Mouse (Mus musculus): ENCODE measurements around the gene Dyrk1a. TPM values are rescaled to one million over a fixed set of nuclear protein-coding genes. Genes with fewer than 3 reads are reported as not detected.

Gene Dyrk1a
- polyA plus RNA-seq, 1 experiment from 2014 or later: 12.7 TPM

- no peak for ATAC-seq
- H3K27ac ChIP-seq: no peak overlapping the region
- H3K4me1 ChIP-seq: no peaks in the 10 kb centered on the region
- no peak overlapping the region for H3K4me3 ChIP-seq
- H3K36me3 ChIP-seq (ENCODE audit: poor library complexity, severe bottlenecking): no peaks in the 10 kb centered on the region
- 73% methylated on average over 9 of the region's 9 CpGs for WGBS
- H3K27me3 ChIP-seq: no peaks in the 10 kb centered on the region
- no peak overlapping the region for H3K9ac ChIP-seq
- no peaks in the 10 kb centered on the region for H3K9me3 ChIP-seq (replicated peaks)
- H3K4me2 ChIP-seq: no peak overlapping the region
Measured at GRCm38 (mm10) chr16:94537159-94537527, 32.7 kb upstream of the Dyrk1a start.

DNA sequence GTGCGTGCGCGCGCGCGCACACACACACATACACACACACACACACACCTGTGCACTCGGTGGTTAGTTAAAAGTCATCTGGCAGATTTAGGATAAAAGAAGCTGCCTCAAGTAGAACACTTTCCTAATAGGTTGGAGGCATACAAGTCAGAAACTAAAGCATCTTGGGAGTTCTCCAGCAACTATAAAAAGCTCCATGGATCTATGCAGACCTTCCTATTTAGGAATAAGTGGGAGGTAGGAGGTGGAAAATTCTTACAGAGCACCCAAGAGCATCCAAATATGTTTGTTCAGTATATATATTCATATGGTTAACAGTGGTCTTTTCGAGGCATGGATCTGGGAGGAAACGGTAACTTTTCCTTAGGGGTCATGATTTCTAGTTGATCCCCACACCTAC lies 29.7 kb upstream of the Dyrk1a start:
- ATAC-seq: no peak
- Histone ChIP-seq H3K9ac (no peak overlapping the region), H3K36me3 (ENCODE audit: poor library complexity, severe bottlenecking) (no peaks in the 10 kb centered on the region), H3K4me2 (no peak overlapping the region), H3K4me1 (no peaks in the 10 kb centered on the region), H3K27me3 (no peaks in the 10 kb centered on the region), H3K9me3 (replicated peaks) (no peaks in the 10 kb centered on the region), H3K27ac (no peak overlapping the region), H3K4me3 (no peak overlapping the region)
- WGBS: 98% methylated on average over 9 of the region's 9 CpGs

DNA sequence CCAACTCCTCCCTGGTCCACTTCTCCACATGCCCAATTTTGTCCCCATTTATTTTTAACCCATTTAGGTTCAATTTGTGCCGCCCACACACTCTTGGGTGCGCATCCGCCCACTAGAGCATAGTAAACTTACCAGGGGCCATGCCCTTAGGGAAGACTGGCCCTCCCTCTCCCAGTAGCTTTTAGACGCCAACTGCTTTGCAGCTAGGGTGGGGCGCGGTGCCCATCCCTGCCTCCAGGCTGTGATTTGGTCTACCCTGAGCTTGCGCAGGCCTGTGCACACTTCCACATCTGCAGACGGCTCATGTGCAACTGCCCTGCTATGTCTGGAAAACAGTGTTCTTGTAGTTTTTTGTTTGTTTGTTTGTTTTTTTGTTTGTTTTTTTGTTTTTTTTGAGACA lies 26.9 kb upstream of the Dyrk1a start:
- Histone ChIP-seq H3K27ac (no peak overlapping the region), H3K4me1 (no peaks in the 10 kb centered on the region), H3K36me3 (ENCODE audit: poor library complexity, severe bottlenecking) (no peaks in the 10 kb centered on the region), H3K4me2 (no peak overlapping the region), H3K4me3 (no peak overlapping the region), H3K9ac (no peak overlapping the region), H3K27me3 (no peaks in the 10 kb centered on the region), H3K9me3 (replicated peaks) (no peaks in the 10 kb centered on the region)
- ATAC-seq: no peak
- WGBS: 90% methylated on average over 8 of the region's 8 CpGs

DNA sequence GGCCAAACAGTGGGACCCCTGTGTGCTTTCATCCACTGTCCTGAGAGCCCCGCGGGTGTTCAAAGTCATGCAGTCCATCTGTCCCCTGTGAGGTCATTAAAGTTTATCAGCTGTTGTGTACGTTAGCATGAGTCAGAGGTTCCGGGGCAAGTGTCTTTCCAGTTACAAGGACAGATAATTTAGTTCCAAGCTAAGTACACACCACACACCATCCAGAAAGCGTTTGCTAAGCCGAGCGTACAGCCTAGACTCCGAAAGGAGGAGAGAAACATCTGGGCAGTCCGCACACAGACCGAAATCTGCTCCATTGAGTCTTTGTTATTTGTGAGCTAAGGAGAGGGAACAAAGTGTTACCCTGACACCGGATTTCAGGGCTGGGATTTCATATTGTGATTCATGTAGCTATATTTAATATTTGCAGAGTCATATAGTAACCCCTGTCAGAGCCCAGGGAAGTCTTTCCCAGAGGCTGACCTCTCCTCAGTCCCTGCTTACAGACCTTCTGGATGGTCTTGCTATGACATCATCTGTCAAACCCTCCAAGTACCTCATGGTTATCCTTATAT lies 25.2 kb upstream of the Dyrk1a start:
- Histone ChIP-seq H3K9ac (no peak overlapping the region), H3K36me3 (ENCODE audit: poor library complexity, severe bottlenecking) (no peaks in the 10 kb centered on the region), H3K4me1 (no peaks in the 10 kb centered on the region), H3K4me3 (no peak overlapping the region), H3K27me3 (no peaks in the 10 kb centered on the region), H3K9me3 (replicated peaks) (no peaks in the 10 kb centered on the region), H3K4me2 (no peak overlapping the region), H3K27ac (no peak overlapping the region)
- no peak for ATAC-seq
- WGBS: 71% methylated on average over 11 of the region's 11 CpGs

DNA sequence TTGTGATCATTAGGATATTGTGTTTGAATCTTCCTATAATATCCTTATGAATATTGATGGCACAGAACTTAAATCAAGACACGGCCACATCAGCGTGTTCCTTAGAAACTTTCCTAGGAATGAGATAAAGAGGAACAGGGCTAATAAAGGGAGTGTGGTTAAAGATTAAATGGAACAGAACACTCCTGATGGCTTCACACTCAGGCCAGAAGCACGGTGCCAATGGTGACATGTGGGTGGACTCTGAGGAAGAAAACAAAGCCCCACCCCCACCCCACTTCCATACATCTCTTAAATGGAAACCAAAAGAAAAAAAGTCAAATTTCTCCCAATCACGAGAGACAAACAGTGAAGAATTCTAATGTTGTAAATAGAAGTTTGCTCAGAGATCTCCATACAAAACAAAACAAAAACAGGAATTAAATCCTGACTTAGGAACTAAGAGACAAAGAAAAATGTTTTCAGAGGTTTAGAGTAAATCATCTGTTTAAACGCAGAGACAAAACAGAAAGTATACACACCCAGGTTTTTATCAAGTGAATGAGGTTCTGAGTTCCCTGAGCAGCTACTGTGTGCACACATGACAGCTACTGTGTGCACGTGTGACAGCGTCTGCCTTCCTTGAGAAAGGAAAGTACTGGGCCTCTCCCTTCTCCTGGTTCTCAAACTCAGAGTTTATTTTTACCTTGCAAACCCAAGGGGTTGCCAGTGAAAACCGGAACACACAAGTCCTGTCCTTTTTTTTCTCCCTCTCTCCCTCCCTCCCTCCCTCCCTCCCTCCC lies 23.8 kb upstream of the Dyrk1a start:
- Histone ChIP-seq H3K4me3 (no peak overlapping the region), H3K9me3 (replicated peaks) (no peaks in the 10 kb centered on the region), H3K4me2 (no peak overlapping the region), H3K4me1 (no peaks in the 10 kb centered on the region), H3K9ac (no peak overlapping the region), H3K27ac (no peak overlapping the region), H3K27me3 (no peaks in the 10 kb centered on the region), H3K36me3 (ENCODE audit: poor library complexity, severe bottlenecking) (no peaks in the 10 kb centered on the region)
- no peak for ATAC-seq
- 68% methylated on average over 8 of the region's 8 CpGs for WGBS

- Histone ChIP-seq H3K4me2 (no peak overlapping the region), H3K9ac (no peak overlapping the region), H3K27me3 (no peaks in the 10 kb centered on the region), H3K4me3 (no peak overlapping the region), H3K4me1 (no peaks in the 10 kb centered on the region), H3K27ac (no peak overlapping the region), H3K9me3 (replicated peaks) (no peaks in the 10 kb centered on the region; the same call in 1 of the 2 replicates), H3K36me3 (ENCODE audit: poor library complexity, severe bottlenecking) (no peaks in the 10 kb centered on the region)
- WGBS: 83% methylated on average over 10 of the region's 10 CpGs
- no peak for ATAC-seq
Measured at GRCm38 (mm10) chr16:94549813-94550212, 20.0 kb upstream of the Dyrk1a start.

DNA sequence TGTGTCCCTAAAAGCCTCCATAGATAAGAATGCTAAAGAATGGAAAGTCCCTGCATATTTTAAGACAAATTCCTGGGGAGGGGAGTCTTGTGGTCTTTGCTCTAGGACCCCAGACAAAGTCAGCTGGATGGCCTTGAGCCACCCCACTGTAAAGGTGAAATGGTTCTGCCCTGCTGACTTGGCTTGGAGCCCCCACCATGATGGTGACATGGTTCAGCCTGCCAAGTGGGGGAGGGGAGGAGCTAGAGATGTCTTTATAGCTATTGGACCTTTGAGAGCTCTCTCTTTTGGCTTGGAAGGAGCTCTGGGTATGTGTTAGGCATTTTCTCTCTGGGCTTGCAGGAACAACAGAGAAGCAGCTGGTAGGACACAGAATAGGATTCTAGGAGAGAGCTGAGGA lies 17.9 kb upstream of the Dyrk1a start:
- H3K27ac ChIP-seq: no peak overlapping the region
- H3K27me3 ChIP-seq: no peaks in the 10 kb centered on the region
- ATAC-seq: no peak
- H3K4me2 ChIP-seq: no peak overlapping the region
- no peaks in the 10 kb centered on the region; the same call in 1 of the 2 replicates for H3K9me3 ChIP-seq (replicated peaks)
- no peak overlapping the region for H3K4me3 ChIP-seq
- H3K4me1 ChIP-seq: no peaks in the 10 kb centered on the region
- no peak overlapping the region for H3K9ac ChIP-seq
- H3K36me3 ChIP-seq (ENCODE audit: poor library complexity, severe bottlenecking): no peaks in the 10 kb centered on the region

- no peak overlapping the region for H3K27ac ChIP-seq
- no peak for ATAC-seq
- WGBS: 89% methylated on average over 7 of the region's 7 CpGs
Measured at GRCm38 (mm10) chr16:94555346-94555745, 14.5 kb upstream of the Dyrk1a start.

DNA sequence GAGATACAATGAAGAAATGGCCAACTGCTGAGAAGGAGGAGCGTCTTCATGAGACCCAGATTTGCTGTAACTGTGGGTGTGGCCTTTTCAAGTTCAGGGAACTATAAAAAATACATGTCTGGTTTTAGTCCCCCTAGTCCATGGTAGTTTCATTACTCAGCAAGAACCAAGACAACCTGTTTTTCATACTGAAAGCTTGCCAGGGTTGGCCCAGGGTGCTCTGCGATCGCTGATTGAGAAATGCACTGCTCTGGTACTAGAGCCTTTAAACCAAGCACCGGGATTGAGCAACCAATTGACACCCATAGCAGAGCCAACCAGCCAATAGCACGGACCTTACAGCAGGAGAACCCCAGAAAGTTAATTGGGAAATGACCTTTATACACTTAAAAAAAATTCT lies 13.6 kb upstream of the Dyrk1a start:
- H3K36me3 ChIP-seq (ENCODE audit: poor library complexity, severe bottlenecking): no peaks in the 10 kb centered on the region
- no peaks in the 10 kb centered on the region for H3K4me1 ChIP-seq
- no peak for ATAC-seq
- H3K4me3 ChIP-seq: no peak overlapping the region
- H3K9me3 ChIP-seq (replicated peaks): no peaks in the 10 kb centered on the region; the same call in 1 of the 2 replicates
- no peak overlapping the region for H3K9ac ChIP-seq
- H3K27me3 ChIP-seq: no peaks in the 10 kb centered on the region
- H3K27ac ChIP-seq: no peak overlapping the region
- no peak overlapping the region for H3K4me2 ChIP-seq
- 84% methylated on average over 5 of the region's 5 CpGs for WGBS

More at GRCm38 (mm10) chr16:94555346-94555745, 14.5 kb upstream of the Dyrk1a start:
- Histone ChIP-seq H3K9ac (no peak overlapping the region), H3K27me3 (no peaks in the 10 kb centered on the region), H3K9me3 (replicated peaks) (no peaks in the 10 kb centered on the region; the same call in 1 of the 2 replicates), H3K4me1 (no peaks in the 10 kb centered on the region), H3K4me3 (no peak overlapping the region), H3K4me2 (no peak overlapping the region), H3K36me3 (ENCODE audit: poor library complexity, severe bottlenecking) (no peaks in the 10 kb centered on the region)

DNA sequence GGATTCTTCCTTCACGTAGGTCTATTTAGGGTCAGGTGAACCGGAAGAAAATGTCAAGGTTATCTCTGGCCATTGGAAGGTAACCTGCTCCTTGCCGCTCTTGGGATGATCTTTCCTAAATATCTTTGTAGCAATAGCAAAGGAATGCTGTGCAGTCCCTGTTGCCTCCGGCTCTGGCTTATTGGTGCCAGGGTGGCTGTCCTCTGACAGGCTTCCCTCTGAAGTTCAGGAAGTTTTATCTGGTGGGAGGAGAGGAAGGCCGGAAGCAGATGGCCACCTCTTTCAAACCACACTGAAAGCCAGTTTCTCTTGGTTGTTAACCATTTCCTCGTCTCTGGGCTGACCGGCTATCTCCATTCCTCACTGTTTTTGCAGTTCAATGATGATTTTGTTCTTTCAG lies 10.5 kb upstream of the Dyrk1a start:
- no peaks in the 10 kb centered on the region for H3K9me3 ChIP-seq (replicated peaks)
- no peak overlapping the region for H3K9ac ChIP-seq
- H3K27me3 ChIP-seq: no peaks in the 10 kb centered on the region
- no peaks in the 10 kb centered on the region for H3K4me1 ChIP-seq
- ATAC-seq: no peak
- no peak overlapping the region for H3K4me2 ChIP-seq
- H3K27ac ChIP-seq: no peak overlapping the region
- 79% methylated on average over 7 of the region's 7 CpGs for WGBS
- H3K36me3 ChIP-seq (ENCODE audit: poor library complexity, severe bottlenecking): no peaks in the 10 kb centered on the region
- no peak overlapping the region for H3K4me3 ChIP-seq

DNA sequence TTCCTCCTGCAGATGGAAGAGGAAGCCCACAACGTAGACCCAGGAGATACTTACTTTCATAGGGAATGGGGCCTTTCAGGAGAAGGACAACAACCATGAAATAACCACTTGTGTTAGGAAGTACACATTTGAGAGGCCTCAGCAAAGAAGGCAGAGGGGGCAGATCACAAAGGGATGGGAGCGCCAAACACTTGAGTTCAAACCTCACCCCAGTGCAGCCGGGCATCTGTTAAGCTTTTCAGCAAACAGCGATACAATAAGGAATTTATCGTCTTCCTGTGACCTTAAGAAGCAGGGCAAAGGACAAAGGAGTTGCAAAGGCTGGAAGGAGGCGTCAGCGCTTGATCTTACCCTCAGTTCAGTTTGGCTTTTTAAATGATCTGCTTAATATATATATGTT lies 10.0 kb upstream of the Dyrk1a start:
- Histone ChIP-seq H3K4me1 (no peaks in the 10 kb centered on the region), H3K36me3 (ENCODE audit: poor library complexity, severe bottlenecking) (no peaks in the 10 kb centered on the region), H3K4me2 (no peak overlapping the region), H3K27me3 (no peaks in the 10 kb centered on the region), H3K27ac (no peak overlapping the region), H3K9ac (no peak overlapping the region), H3K4me3 (no peak overlapping the region), H3K9me3 (replicated peaks) (no peaks in the 10 kb centered on the region)
- no peak for ATAC-seq
- WGBS: 69% methylated on average over 7 of the region's 7 CpGs

GRCm38 (mm10) chr16:94560618-94561017 lies 9.2 kb upstream of the Dyrk1a start:
- no peak overlapping the region for H3K27ac ChIP-seq
- no peaks in the 10 kb centered on the region for H3K4me1 ChIP-seq
- no peak for ATAC-seq
- H3K4me3 ChIP-seq: no peak overlapping the region
- H3K27me3 ChIP-seq: no peaks in the 10 kb centered on the region
- H3K9ac ChIP-seq: no peak overlapping the region
- H3K4me2 ChIP-seq: no peak overlapping the region
- H3K36me3 ChIP-seq (ENCODE audit: poor library complexity, severe bottlenecking): no peaks in the 10 kb centered on the region
- whole genome bisulfite sequencing: 78% methylated on average over 5 of the region's 5 CpGs
- no peaks in the 10 kb centered on the region for H3K9me3 ChIP-seq (replicated peaks)

DNA sequence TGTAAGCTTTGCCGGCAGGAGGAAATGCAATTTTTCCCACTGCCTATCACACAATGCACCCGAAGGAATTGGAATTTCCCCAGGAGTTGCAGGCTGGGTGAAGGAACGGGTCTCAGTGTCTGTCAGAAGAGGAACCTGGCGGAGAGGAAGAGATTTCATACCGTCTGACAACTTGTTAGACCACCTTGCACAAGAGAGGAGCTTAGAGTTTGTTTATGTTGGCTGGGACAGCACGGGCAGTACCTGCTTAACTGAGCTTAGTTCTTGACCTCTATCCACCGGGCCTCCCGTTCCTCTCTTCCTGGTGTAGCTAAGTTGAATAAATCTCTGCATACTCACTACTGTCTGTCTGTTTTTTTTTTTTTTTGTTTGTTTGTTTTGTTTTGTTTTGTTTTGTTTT lies 3.7 kb upstream of the Dyrk1a start:
- Histone ChIP-seq H3K9me3 (replicated peaks) (no peaks in the 10 kb centered on the region), H3K4me1 (peaks cover 6% of the 10 kb centered on the region), H3K27ac (no peak overlapping the region), H3K4me2 (no peak overlapping the region), H3K9ac (no peak overlapping the region), H3K4me3 (no peak overlapping the region), H3K36me3 (ENCODE audit: poor library complexity, severe bottlenecking) (no peaks in the 10 kb centered on the region), H3K27me3 (no peaks in the 10 kb centered on the region)
- 83% methylated on average over 8 of the region's 8 CpGs for WGBS
- ATAC-seq: no peak

All from forebrain, embryonic 13.5 days (tissue).